Mouse (Mus musculus) limb, embryonic 12.5 days (tissue): Measurements from ENCODE around the gene Nudt16. TPM values are rescaled to one million over a fixed set of nuclear protein-coding genes. Genes with fewer than 3 reads are reported as not detected.

Experiments
- ATAC-seq: fragments of 200-750 bp; cut with Nextera tagmentation; 2 replicates; pipeline ENCODE4 v1.8.0; 2017; ENCODE audit warnings: low read depth, moderate TSS enrichment; ENCODE audit not compliant: insufficient number of reproducible peaks, insufficient read depth, low FRiP score, low TSS enrichment
- H3K27ac ChIP-seq: fragments of 300-500 bp; sonication (generic); 2 replicates; pipeline ENCODE4 v1.5.1; 2016; ENCODE audit warnings: mild to moderate bottlenecking, moderate library complexity
- H3K27me3 ChIP-seq: fragments of 300-500 bp; sonication (generic); 2 replicates; pipeline ENCODE4 v1.6.1; 2016; ENCODE audit warnings: mild to moderate bottlenecking, moderate library complexity
- H3K36me3 ChIP-seq: fragments of 300-500 bp; sonication (generic); 2 replicates; pipeline ENCODE4 v1.6.1; 2016; ENCODE audit warnings: mild to moderate bottlenecking, moderate library complexity
- H3K4me1 ChIP-seq: fragments of 300-500 bp; sonication (generic); replicated peaks from 2 replicates; pipeline ENCODE4 v1.6.1; 2016
- H3K4me2 ChIP-seq: fragments of 300-500 bp; sonication (generic); 2 replicates; pipeline ENCODE4 v1.6.1; 2016; ENCODE audit warnings: mild to moderate bottlenecking, moderate library complexity
- H3K4me3 ChIP-seq: fragments of 300-500 bp; sonication (generic); replicated peaks from 2 replicates; pipeline ENCODE4 v1.5.1; 2016; ENCODE audit warnings: mild to moderate bottlenecking
- H3K9ac ChIP-seq: fragments of 300-500 bp; sonication (generic); replicated peaks from 2 replicates; pipeline ENCODE4 v1.6.1; 2016; ENCODE audit warnings: mild to moderate bottlenecking, moderate library complexity
- H3K9me3 ChIP-seq: fragments of 300-500 bp; sonication (generic); 2 replicates; pipeline ENCODE4 v1.6.1; 2016; ENCODE audit warnings: mild to moderate bottlenecking, moderate library complexity
- WGBS: fragments of 180-500 bp; shearing (Covaris S2); methylation state at CpG from one replicate; pipeline ENCODE4 v1.1.7; 2016; 5-methylcytosine and 5-hydroxymethylcytosine counted together
- polyA plus RNA-seq: library from polyadenylated mRNA; unstranded; fragments of >200 nt; fragmentation: Nextera tagmentation; extraction: Ambion mirVana; gene quantifications from 2 replicates; pipeline ENCODE4 v1.2.1, GENCODE M21; 2016

Nudt16 gene
- polyA plus RNA-seq, 1 experiment from 2014 or later = 8.0 TPM

DNA sequence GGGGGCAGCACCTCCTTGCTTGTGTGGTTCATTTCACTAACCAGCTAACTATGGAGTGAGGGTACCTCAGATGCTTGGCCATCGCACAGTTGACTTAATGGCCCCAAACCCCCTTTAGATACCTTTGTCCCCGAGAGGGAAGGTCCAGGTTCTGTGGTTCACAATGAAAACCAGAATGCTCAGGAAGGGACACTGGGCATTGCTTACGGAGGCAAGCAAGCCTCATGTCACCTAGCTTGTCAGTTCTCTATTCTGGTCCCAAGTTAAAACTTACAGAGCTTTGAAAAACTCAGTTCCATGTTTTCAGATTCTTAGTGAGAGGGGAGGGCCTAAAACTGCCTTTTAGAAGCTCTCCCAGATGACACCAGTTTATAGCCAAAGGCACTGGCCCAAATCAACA, 51.4 kb downstream of the Nudt16 start:
- ATAC-seq = no peak
- H3K9ac ChIP-seq = no peak overlapping the region
- no peak overlapping the region for H3K27ac ChIP-seq
- peaks cover 33% of the 10 kb centered on the region for H3K36me3 ChIP-seq
- H3K4me2 ChIP-seq = no peak overlapping the region
- WGBS = 89% methylated on average over 3 of the region's 3 CpGs
- no peaks in the 10 kb centered on the region for H3K27me3 ChIP-seq
- H3K9me3 ChIP-seq = 0 out of 2 replicates have a peak, but pooled peaks cover 5% of the 10 kb centered on the region
- no peak overlapping the region for H3K4me3 ChIP-seq
- H3K4me1 ChIP-seq = no peaks in the 10 kb centered on the region

Other genes with a start within 250 kb of the Nudt16 start
- 115 and 118 TPM in 2 replicates for gene Mrpl3, start 78.6 kb downstream of the Nudt16 start, polyA plus RNA-seq
- gene 1700080E11Rik, start 13.3 kb upstream of the Nudt16 start, polyA plus RNA-seq = not detected in 2 replicates